In the genomic region with DNA sequence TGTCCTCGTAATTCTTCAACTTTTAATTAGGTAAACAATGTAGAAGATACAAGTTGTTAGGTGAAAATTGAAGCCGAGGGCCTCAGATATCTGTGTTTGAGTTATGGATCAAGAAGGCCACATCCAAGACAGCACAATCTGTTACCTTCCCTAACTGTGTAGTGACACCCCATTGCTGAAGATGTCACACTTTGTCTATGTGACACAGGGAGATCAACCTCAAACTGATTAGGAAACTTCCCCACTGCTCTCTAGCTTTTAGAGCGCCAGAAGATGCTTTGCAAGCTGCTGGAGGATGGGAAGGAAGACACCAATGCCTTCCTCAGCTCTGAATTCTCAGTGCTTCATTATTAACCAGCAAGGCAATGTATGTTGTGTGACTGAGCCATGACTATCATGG, we compare ENCODE assay signal across 20 mouse cellular contexts.
DNase-seq lines count a peak whose midpoint lies in the region; ATAC-seq and TF ChIP-seq lines count a peak whose summit lies in the region.
"Had no signal": no experiment of that assay in that cellular context is flagged by ENCODE, and none has a peak within 500 bp of the region (broad histone marks: within the 10 kb centered on the region; RNA-seq: fewer than 3 reads in every experiment).

No protein-coding gene starts in this region.

- H3K9ac ChIP-seq in liver, postnatal 0 days (replicated peaks): no peak overlapping the region
- no peak overlapping the region for H3K9ac ChIP-seq in liver, embryonic 12.5 days
- H3K9ac ChIP-seq: embryonic facial prominence, embryonic 12.5 days; forebrain, embryonic 13.5 days; forebrain, embryonic 15.5 days; forebrain, postnatal 0 days had no signal

- no peak for TF ChIP-seq CTCF in liver, postnatal 0 days (IDR thresholded peaks at IDR 0.05; ENCODE audit: low read depth)

- H3K4me1 ChIP-seq in liver, postnatal 0 days (ENCODE audit: insufficient read depth): no peaks in the 10 kb centered on the region
- no peaks in the 10 kb centered on the region for H3K4me1 ChIP-seq in liver, embryonic 12.5 days
- H3K4me1 ChIP-seq: embryonic facial prominence, embryonic 10.5 days; embryonic facial prominence, embryonic 12.5 days; forebrain, embryonic 13.5 days; forebrain, embryonic 15.5 days had no signal

- no peaks in the 10 kb centered on the region for H3K9me3 ChIP-seq in liver, postnatal 0 days (ENCODE audit: low read length)
- H3K9me3 ChIP-seq in liver, embryonic 12.5 days (replicated peaks): no peaks in the 10 kb centered on the region
- H3K9me3 ChIP-seq: embryonic facial prominence, embryonic 10.5 days; embryonic facial prominence, embryonic 12.5 days; forebrain, embryonic 13.5 days; forebrain, embryonic 15.5 days had no signal

- H3K4me2 ChIP-seq in liver, postnatal 0 days (ENCODE audit: low read depth, low read length): no peak overlapping the region
- H3K4me2 ChIP-seq in liver, embryonic 12.5 days: no peak overlapping the region
- H3K4me2 ChIP-seq: embryonic facial prominence, embryonic 12.5 days; forebrain, embryonic 13.5 days; forebrain, embryonic 15.5 days had no signal

- 71% methylated on average over 3 of the region's 3 CpGs for WGBS in liver, postnatal 0 days (ENCODE audit: insufficient replicate concordance)
- WGBS in liver, embryonic 12.5 days (ENCODE audit: insufficient replicate concordance): 65% methylated on average over 3 of the region's 3 CpGs

- no peak overlapping the region for H3K27ac ChIP-seq in liver, postnatal 0 days (ENCODE audit: low read depth)
- H3K27ac ChIP-seq in liver, embryonic 12.5 days: no peak overlapping the region
- H3K27ac ChIP-seq: embryonic facial prominence, embryonic 10.5 days; embryonic facial prominence, embryonic 12.5 days; forebrain, embryonic 13.5 days; forebrain, embryonic 15.5 days had no signal

- peak; percentile 51; the same call in 1 of the 2 replicates for ATAC-seq in liver, postnatal 0 days
- no peak for ATAC-seq in liver, embryonic 12.5 days
- ATAC-seq in megakaryocyte, adult 5-6 weeks (ENCODE audit: poor library complexity, severe bottlenecking): peak; percentile 33; the same call in 1 of the 2 replicates
- ATAC-seq: CD4-positive, CD25-positive, alpha-beta regulatory T cell, adult 4 months; forebrain, embryonic 13.5 days; forebrain, embryonic 15.5 days; forebrain, postnatal 0 days had no signal

- H3K4me3 ChIP-seq in liver, postnatal 0 days (ENCODE audit: low read depth, low read length): no peak overlapping the region
- no peak overlapping the region for H3K4me3 ChIP-seq in liver, embryonic 12.5 days
- H3K4me3 ChIP-seq: embryonic facial prominence, embryonic 10.5 days; embryonic facial prominence, embryonic 12.5 days; forebrain, embryonic 13.5 days; forebrain, embryonic 15.5 days had no signal

- no peak for TF ChIP-seq EP300 in liver, postnatal 0 days (IDR thresholded peaks at IDR 0.05; ENCODE audit: low read depth)

- DNase-seq in liver, postnatal 0 days: no peak
- no peak for DNase-seq in gastrocnemius, adult 8-10 months (ENCODE audit: low spot score in 2 of 2)
- DNase-seq in urinary bladder, adult 2 months (ENCODE audit: low spot score): no peak
- DNase-seq: adrenal gland, adult 2 months; adrenal gland, postnatal 10 days; adrenal gland, postnatal 25 days; B cell, adult 2 months; cerebellum, adult 11-12 months; cerebellum, adult 2 months; cerebellum, adult 9-10 months; cerebellum, postnatal 10 days; cerebellum, postnatal 25 days; forebrain, postnatal 0 days had no signal

- no peaks in the 10 kb centered on the region for H3K36me3 ChIP-seq in liver, postnatal 0 days (replicated peaks; ENCODE audit: insufficient read depth, low read length)
- no peaks in the 10 kb centered on the region for H3K36me3 ChIP-seq in liver, embryonic 12.5 days
- H3K36me3 ChIP-seq: embryonic facial prominence, embryonic 10.5 days; embryonic facial prominence, embryonic 12.5 days; forebrain, embryonic 15.5 days had no signal

- H3K27me3 ChIP-seq in liver, postnatal 0 days (ENCODE audit: insufficient read depth, low read length): no peaks in the 10 kb centered on the region
- no peaks in the 10 kb centered on the region for H3K27me3 ChIP-seq in liver, embryonic 12.5 days (replicated peaks)
- H3K27me3 ChIP-seq: embryonic facial prominence, embryonic 12.5 days; forebrain, embryonic 13.5 days; forebrain, embryonic 15.5 days had no signal
